ENCODE assay signal across 7 mouse cellular contexts in the genomic region with DNA sequence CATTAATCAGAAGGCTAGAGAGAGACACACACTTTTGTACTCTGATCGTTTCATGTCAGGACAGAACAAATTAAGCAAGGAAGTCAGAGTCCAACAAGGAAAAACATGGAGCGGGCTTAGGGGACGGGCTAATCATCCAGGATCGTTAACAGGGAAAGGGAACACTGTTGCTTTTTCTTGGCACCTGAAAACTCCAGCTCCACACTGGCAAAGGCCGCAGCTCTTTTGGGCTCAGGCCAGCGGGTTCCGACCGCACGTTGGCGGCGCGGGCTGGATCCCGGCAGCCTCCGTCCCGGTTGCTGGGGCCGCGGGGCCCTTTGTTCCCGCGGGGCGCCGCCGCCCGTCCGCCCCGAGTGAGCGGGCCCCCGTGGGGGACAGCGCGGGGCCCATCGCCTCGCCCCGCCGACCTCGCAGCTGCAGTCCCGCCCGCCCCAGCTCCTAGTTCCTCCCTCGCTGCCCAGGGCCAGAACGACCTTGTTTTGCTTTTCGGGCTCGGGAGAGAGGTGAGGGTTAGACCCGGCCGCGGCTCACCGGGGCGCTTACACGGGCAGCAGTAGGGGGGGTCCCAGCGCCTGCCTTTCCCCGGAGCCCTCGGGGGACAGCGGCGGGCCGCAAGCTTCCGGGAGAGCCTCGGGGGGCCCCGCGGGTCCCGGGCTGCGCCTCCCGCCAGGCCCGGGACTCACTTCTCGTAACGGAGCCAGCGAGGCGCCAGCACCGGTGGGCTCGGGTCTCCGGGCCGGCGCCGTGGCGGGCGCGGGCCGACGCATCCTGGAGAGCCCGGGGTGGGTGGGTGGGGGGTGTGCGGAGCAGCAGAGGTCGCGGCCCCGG. TPM values are rescaled to one million over a fixed set of nuclear protein-coding genes. Genes with fewer than 3 reads are reported as not detected.
A peak's percentile ranks its signal among the peaks of the same experiment; 100 is the strongest.
DNase-seq lines count a peak whose midpoint lies in the region; ATAC-seq and TF ChIP-seq lines count a peak whose summit lies in the region.

N4bp2 (plus strand) TSS at position 434 of the 828 bp plus-strand sequence.

- H3K9me3 ChIP-seq in embryonic facial prominence, embryonic 12.5 days, result no peaks in the 10 kb centered on the region
- no peaks in the 10 kb centered on the region for H3K9me3 ChIP-seq in limb, embryonic 12.5 days
- H3K9me3 ChIP-seq in midbrain, embryonic 14.5 days (ENCODE audit: control insufficient read depth, low read length), result no peaks in the 10 kb centered on the region

- H3K27me3 ChIP-seq in embryonic facial prominence, embryonic 12.5 days, result no peaks in the 10 kb centered on the region
- no peaks in the 10 kb centered on the region for H3K27me3 ChIP-seq in limb, embryonic 12.5 days
- H3K27me3 ChIP-seq in midbrain, embryonic 14.5 days (ENCODE audit: control insufficient read depth, insufficient read depth, low read length), result no peaks in the 10 kb centered on the region
- peaks cover 2% of the 10 kb centered on the region; the same call in 1 of the 2 replicates for H3K27me3 ChIP-seq in spleen, adult 2 months (ENCODE audit: control insufficient read depth, insufficient read depth, low read length)

- peaks cover 4% of the 10 kb centered on the region for H3K4me1 ChIP-seq in embryonic facial prominence, embryonic 12.5 days
- peaks cover 7% of the 10 kb centered on the region for H3K4me1 ChIP-seq in limb, embryonic 12.5 days (replicated peaks)
- peaks cover 13% of the 10 kb centered on the region; the same call in 1 of the 2 replicates for H3K4me1 ChIP-seq in midbrain, embryonic 14.5 days (ENCODE audit: control insufficient read depth, insufficient read depth, low read length)
- H3K4me1 ChIP-seq in spleen, adult 2 months (ENCODE audit: control insufficient read depth, insufficient read depth, insufficient read length), result peaks cover 3% of the 10 kb centered on the region; the same call in 1 of the 2 replicates

- no peak for TF ChIP-seq CTCF in spleen, adult 2 months (IDR thresholded peaks at IDR 0.05; ENCODE audit: extremely low read depth, insufficient read depth, insufficient read length, insufficient replicate concordance)

- peak; percentile 77 for DNase-seq in adrenal gland, postnatal 25 days
- DNase-seq in heart, adult 18-20 months, result peak; percentile 83 to 86
- DNase-seq in kidney, adult 18-20 months, result peak; percentile 89
- DNase-seq in midbrain, embryonic 14.5 days, result peak; percentile 80
- peak; percentile 29 to 76 for DNase-seq in spleen, adult 2 months (ENCODE audit: low read depth in 1 of 2, low spot score in 2 of 2)

- TF ChIP-seq POLR2A in spleen, adult 2 months (IDR thresholded peaks at IDR 0.05; ENCODE audit: low read depth, low read length), result no peak

- peak within 1 kb of the TSS; percentile 98 for H3K9ac ChIP-seq in embryonic facial prominence, embryonic 12.5 days
- H3K9ac ChIP-seq in limb, embryonic 12.5 days (replicated peaks), result peak within 1 kb of the TSS; percentile 99
- H3K9ac ChIP-seq in midbrain, embryonic 14.5 days (replicated peaks; ENCODE audit: low read length), result peak within 1 kb of the TSS; percentile 100

- peak; percentile 49 for ATAC-seq in embryonic facial prominence, embryonic 12.5 days (ENCODE audit: insufficient number of reproducible peaks, insufficient read depth, low FRiP score, low TSS enrichment)
- ATAC-seq in limb, embryonic 12.5 days (ENCODE audit: insufficient number of reproducible peaks, insufficient read depth, low FRiP score, low TSS enrichment, low read depth), result peak; percentile 22
- ATAC-seq in midbrain, embryonic 14.5 days (ENCODE audit: low FRiP score, low TSS enrichment), result peak; percentile 38

- peak within 1 kb of the TSS; percentile 84 for H3K4me3 ChIP-seq in embryonic facial prominence, embryonic 12.5 days
- peak within 1 kb of the TSS; percentile 86 for H3K4me3 ChIP-seq in limb, embryonic 12.5 days (replicated peaks)
- peak within 1 kb of the TSS; percentile 97 for H3K4me3 ChIP-seq in midbrain, embryonic 14.5 days (replicated peaks; ENCODE audit: low read depth, low read length)
- peak within 1 kb of the TSS; percentile 74 for H3K4me3 ChIP-seq in spleen, adult 2 months (ENCODE audit: extremely low read depth, insufficient read depth, insufficient read length)

- H3K36me3 ChIP-seq in embryonic facial prominence, embryonic 12.5 days, result no peaks in the 10 kb centered on the region
- H3K36me3 ChIP-seq in limb, embryonic 12.5 days, result peaks cover 10% of the 10 kb centered on the region; the same call in 1 of the 2 replicates
- H3K36me3 ChIP-seq in midbrain, embryonic 14.5 days (ENCODE audit: control insufficient read depth, insufficient read depth, low read length), result no peaks in the 10 kb centered on the region
- no peaks in the 10 kb centered on the region for H3K36me3 ChIP-seq in spleen, adult 2 months (ENCODE audit: control insufficient read depth, insufficient read depth, low read length)

- H3K27ac ChIP-seq in embryonic facial prominence, embryonic 12.5 days, result peak within 1 kb of the TSS; percentile 100
- H3K27ac ChIP-seq in limb, embryonic 12.5 days, result peak within 1 kb of the TSS; percentile 100
- peak within 1 kb of the TSS; percentile 100 for H3K27ac ChIP-seq in midbrain, embryonic 14.5 days (replicated peaks; ENCODE audit: low read depth, low read length)
- H3K27ac ChIP-seq in spleen, adult 2 months (ENCODE audit: insufficient read depth, low read length), result peak within 1 kb of the TSS; percentile 99

- H3K4me2 ChIP-seq in embryonic facial prominence, embryonic 12.5 days (replicated peaks), result peak within 1 kb of the TSS; percentile 69
- peak within 1 kb of the TSS; percentile 76 for H3K4me2 ChIP-seq in limb, embryonic 12.5 days
- peak within 1 kb of the TSS; percentile 81 for H3K4me2 ChIP-seq in midbrain, embryonic 14.5 days (ENCODE audit: low read length)

- WGBS in embryonic facial prominence, embryonic 12.5 days, result under 1% methylated on average over 74 of the region's 80 CpGs
- WGBS in limb, embryonic 12.5 days, result under 1% methylated on average over 67 of the region's 80 CpGs
- WGBS in midbrain, embryonic 14.5 days, result under 1% methylated on average over 72 of the region's 80 CpGs
- under 1% methylated on average over 76 of the region's 80 CpGs for WGBS in spleen, adult 2 months

RNA-seq across cellular contexts. Expression of gene N4bp2, which starts in this region (rescaled TPM):
- 15.7 and 28.0 TPM in 2 replicates for total RNA-seq in adrenal gland, postnatal 25 days (2021)
- 38.1 and 41.7 TPM in 2 replicates for polyA plus RNA-seq in embryonic facial prominence, embryonic 12.5 days (2016; fragmentation: Nextera tagmentation; extraction: Ambion mirVana)
- 10 to 100 TPM in 1 of 2 experiments, 1 to 10 TPM in 1; 9.8 to 11.5 TPM for total RNA-seq in heart, adult 18-20 months (2021)
- polyA plus RNA-seq in limb, embryonic 12.5 days (2016; fragmentation: Nextera tagmentation; extraction: Ambion mirVana), result 45.5 and 46.1 TPM in 2 replicates
- 26.1 and 32.6 TPM in 2 replicates for polyA plus RNA-seq in midbrain, embryonic 14.5 days (2014; fragmentation: Nextera tagmentation; extraction: Ambion mirVana)
- polyA plus RNA-seq in spleen, adult 2 months (2012; rRNA removed), result 7.3 and 8.7 TPM in 2 replicates

Comparison
In these comparisons a context has a peak if more than half of its experiments do, and no peak if none do; other contexts are left out.
1. Peak in every context shown above with its lines: DNase-seq, ATAC-seq, H3K4me3 ChIP-seq and H3K27ac ChIP-seq.